Comparison of ENCODE assay signal across 20 mouse cellular contexts in genomic region chr11:119983151-119983550, GRCm38 (mm10). TPM values are rescaled to one million over a fixed set of nuclear protein-coding genes. Genes with fewer than 3 reads are reported as not detected.
DNase-seq lines count a peak whose midpoint lies in the region; ATAC-seq and TF ChIP-seq lines count a peak whose summit lies in the region.
"Had no signal": no experiment of that assay in that cellular context is flagged by ENCODE, and none has a peak within 500 bp of the region (broad histone marks: within the 10 kb centered on the region; RNA-seq: fewer than 3 reads in every experiment).

No protein-coding gene starts in this region.

- peaks cover 16% of the 10 kb centered on the region; the same call in 1 of the 2 replicates for H3K36me3 ChIP-seq in hindbrain, postnatal 0 days (ENCODE audit: insufficient read depth, low read length)
- H3K36me3 ChIP-seq in hindbrain, embryonic 11.5 days (ENCODE audit: control insufficient read depth, insufficient read depth, low read length) = no peaks in the 10 kb centered on the region

- peaks cover 14% of the 10 kb centered on the region; the same call in 1 of the 2 replicates for H3K4me1 ChIP-seq in hindbrain, postnatal 0 days (ENCODE audit: insufficient read depth, low read length)
- H3K4me1 ChIP-seq in hindbrain, embryonic 11.5 days (replicated peaks; ENCODE audit: control insufficient read depth, insufficient read depth, low read length) = peaks cover 2% of the 10 kb centered on the region

- no peaks in the 10 kb centered on the region for H3K9me3 ChIP-seq in hindbrain, postnatal 0 days (ENCODE audit: low read length)
- no peaks in the 10 kb centered on the region for H3K9me3 ChIP-seq in hindbrain, embryonic 11.5 days (ENCODE audit: control insufficient read depth, low read length)
- H3K9me3 ChIP-seq: embryonic facial prominence, embryonic 13.5 days had no signal

- DNase-seq in adrenal gland, postnatal 14 days = peak; percentile 37
- no peak for DNase-seq in adrenal gland, postnatal 25 days
- DNase-seq in hindbrain, postnatal 0 days (ENCODE audit: low spot score) = peak; percentile 57
- no peak for DNase-seq in hindbrain, embryonic 11.5 days (ENCODE audit: low spot score)
- DNase-seq in left cerebral cortex, adult 2 months (ENCODE audit: extremely low spot score in 1 of 2, low spot score in 2 of 2) = no peak
- no peak for DNase-seq in left cerebral cortex, postnatal 25 days (ENCODE audit: low spot score in 2 of 2)
- peak; percentile 43 for DNase-seq in MN1 (ENCODE audit: low spot score)
- no peak for DNase-seq in spleen, postnatal 14 days (ENCODE audit: low spot score in 2 of 2)
- DNase-seq: gastrocnemius, postnatal 14 days; heart, adult 2 months; heart, postnatal 36 days; left cerebral cortex, postnatal 4 days; liver; thymus, adult 18-20 months; thymus, postnatal 4 days had no signal

- no peak for TF ChIP-seq CTCF in hindbrain, postnatal 0 days (IDR thresholded peaks at IDR 0.05; ENCODE audit: low read depth)
- no peak for TF ChIP-seq CTCF in left cerebral cortex, adult 2 months (IDR thresholded peaks at IDR 0.05)

- no peaks in the 10 kb centered on the region for H3K27me3 ChIP-seq in hindbrain, postnatal 0 days (ENCODE audit: insufficient read depth, low read length)
- no peaks in the 10 kb centered on the region for H3K27me3 ChIP-seq in hindbrain, embryonic 11.5 days (ENCODE audit: control insufficient read depth, insufficient read depth, low read length)
- H3K27me3 ChIP-seq: embryonic facial prominence, embryonic 13.5 days had no signal

- 68% methylated on average over 2 of the region's 2 CpGs for WGBS in hindbrain, postnatal 0 days
- WGBS in hindbrain, embryonic 11.5 days = 100% methylated on average over 2 of the region's 2 CpGs

- H3K4me2 ChIP-seq in hindbrain, postnatal 0 days (ENCODE audit: low read depth, low read length) = no peak overlapping the region
- no peak overlapping the region for H3K4me2 ChIP-seq in hindbrain, embryonic 11.5 days (replicated peaks; ENCODE audit: low read depth, low read length)
- H3K4me2 ChIP-seq: embryonic facial prominence, embryonic 13.5 days had no signal

- no peak for ATAC-seq in hindbrain, postnatal 0 days
- no peak for ATAC-seq in hindbrain, embryonic 11.5 days (ENCODE audit: low FRiP score)
- ATAC-seq: CD4-positive, CD25-positive, alpha-beta regulatory T cell, adult 4 months; forebrain, embryonic 14.5 days; hindbrain, embryonic 16.5 days; intestine, postnatal 0 days had no signal

- intact Hi-C loops in left cerebral cortex, adult 2 months (cut with DNase I) = no loop called here
- intact Hi-C loops in left cerebral cortex, postnatal 25 days (cut with DNase I) = no loop called here

- peak overlapping the region; percentile 41; the same call in 1 of the 2 replicates for H3K27ac ChIP-seq in hindbrain, postnatal 0 days
- H3K27ac ChIP-seq in hindbrain, embryonic 11.5 days (ENCODE audit: low read depth, low read length) = no peak overlapping the region
- H3K27ac ChIP-seq in left cerebral cortex, adult 2 months = 0 out of 2 replicates have a peak overlapping the region, but pooled peaks have one; percentile 30
- H3K27ac ChIP-seq: embryonic facial prominence, embryonic 13.5 days; heart, adult 2 months had no signal

- H3K9ac ChIP-seq in hindbrain, postnatal 0 days (replicated peaks; ENCODE audit: low read length) = no peak overlapping the region
- no peak overlapping the region for H3K9ac ChIP-seq in hindbrain, embryonic 11.5 days (ENCODE audit: low read depth, low read length)
- H3K9ac ChIP-seq: embryonic facial prominence, embryonic 13.5 days had no signal

- H3K4me3 ChIP-seq in hindbrain, postnatal 0 days (ENCODE audit: low read length) = no peak overlapping the region
- H3K4me3 ChIP-seq in hindbrain, embryonic 11.5 days (ENCODE audit: low read depth, low read length) = no peak overlapping the region
- no peak overlapping the region for H3K4me3 ChIP-seq in left cerebral cortex, adult 2 months
- H3K4me3 ChIP-seq: embryonic facial prominence, embryonic 13.5 days; heart, adult 2 months had no signal

RNA-seq across cellular contexts. Expression of gene Baiap2, which starts 40.6 kb away (rescaled TPM):
- total RNA-seq in adrenal gland, postnatal 14 days (2021) = 20.8 TPM in 2 replicates
- 12.0 and 17.0 TPM in 2 replicates for total RNA-seq in adrenal gland, postnatal 25 days (2021)
- total RNA-seq in hindbrain, postnatal 0 days (2014; rRNA removed) = 45.9 and 62.4 TPM in 2 replicates
- 30.8 and 31.5 TPM in 2 replicates for polyA plus RNA-seq in hindbrain, postnatal 0 days (2015; fragmentation: Nextera tagmentation; extraction: Ambion mirVana)
- polyA plus RNA-seq in hindbrain, embryonic 11.5 days (2014; fragmentation: Nextera tagmentation; extraction: Ambion mirVana) = 10.1 and 11.5 TPM in 2 replicates
- total RNA-seq in left cerebral cortex, adult 2 months (2021) = 100 to 1,000 TPM; 249 to 287 TPM
- total RNA-seq in left cerebral cortex, postnatal 25 days (2021) = 100 to 1,000 TPM; 259 to 273 TPM

Comparison
In these comparisons a context has a peak if more than half of its experiments do, and no peak if none do; other contexts are left out.
1. DNase-seq: peak in adrenal gland, postnatal 14 days (single experiment), hindbrain, postnatal 0 days (single experiment) and MN1 (single experiment); none in adrenal gland, postnatal 25 days (single experiment), hindbrain, embryonic 11.5 days (single experiment), left cerebral cortex, adult 2 months (0 of 2), left cerebral cortex, postnatal 25 days (0 of 2) and spleen, postnatal 14 days (0 of 2).